Mouse (Mus musculus) embryo, embryonic 11.5 days (tissue): ENCODE data around the gene Diras1.

Source experiments
- DNase-seq: peaks from one replicate; pipeline ENCODE4 v3.0.0-alpha.2; 2012; ENCODE audit warnings: low read depth, low spot score

Gene Diras1

DNA sequence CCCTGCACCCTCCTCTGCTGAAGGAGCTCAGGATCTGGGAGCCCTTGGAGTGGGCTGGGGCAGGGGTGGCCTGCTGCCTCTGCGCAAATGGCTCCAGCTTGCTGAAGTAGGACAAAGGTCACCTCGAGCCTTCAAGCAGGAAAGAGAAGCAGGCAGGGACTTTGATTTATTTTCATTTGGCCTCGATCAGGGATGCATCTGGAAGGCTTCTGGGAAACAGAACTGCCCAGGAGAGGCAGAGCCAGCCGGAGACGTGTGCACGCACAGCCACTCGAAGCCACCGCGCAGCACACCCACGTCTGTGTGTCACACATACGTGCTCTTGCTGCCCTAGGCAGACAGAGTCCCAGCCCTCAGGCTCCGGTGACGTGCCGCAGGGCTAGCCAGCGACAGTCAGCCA lies 53.9 kb downstream of the Diras1 start:
- no peak for DNase-seq

GRCm38 (mm10) chr10:80970159-80970558 lies 55.3 kb downstream of the Diras1 start:
- DNase-seq = no peak
